Mouse (Mus musculus) gastrocnemius, postnatal 14 days (tissue): Measurements from ENCODE around the gene Zfp319. TPM values are rescaled to one million over a fixed set of nuclear protein-coding genes. Genes with fewer than 3 reads are reported as not detected.

Experiments
- DNase-seq: peaks from one replicate; pipeline ENCODE4 v3.0.0; 2021; ENCODE audit warnings: mixed read lengths
- intact Hi-C: fragments of 180-260 bp; cut with DNase I; formaldehyde crosslinking; loops from one replicate; pipeline ENCODE4 v1.15.1; 2025; ENCODE audit warnings: low total_unique reads
- total RNA-seq, 2 experiments: library from RNA; stranded (reverse); gene quantifications; 2 replicates each; pipeline ENCODE4 v1.2.3; 2021

The Zfp319 gene
- total RNA-seq, 2 experiments from 2014 or later, result 5.4 to 6.1 TPM

GRCm38 (mm10) chr8:95320224-95321139 is 11.3 kb downstream of the Zfp319 start:
- peak; percentile 28 for DNase-seq
- intact Hi-C loops, result no loop called here

GRCm38 (mm10) chr8:95315350-95315749 is 16.4 kb downstream of the Zfp319 start:
- intact Hi-C loops, result no loop called here
- DNase-seq, result no peak

GRCm38 (mm10) chr8:95314707-95315106 is 17.0 kb downstream of the Zfp319 start:
- DNase-seq, result no peak
- intact Hi-C loops, result no loop called here

- DNase-seq, result no peak
- intact Hi-C loops, result no loop called here
These were observed 17.9 kb downstream of the Zfp319 start for GRCm38 (mm10) chr8:95313857-95314256.

GRCm38 (mm10) chr8:95312836-95313235 is 18.9 kb downstream of the Zfp319 start:
- no peak for DNase-seq
- intact Hi-C loops, result no loop called here

GRCm38 (mm10) chr8:95310342-95310970 is 21.3 kb downstream of the Zfp319 start, which contains the start of gene Tepp:
TSS of gene Tepp (plus strand) at chr8:95310566.
- DNase-seq, result no peak
- intact Hi-C loops, result no loop called here

GRCm38 (mm10) chr8:95306431-95306830 is 25.3 kb downstream of the Zfp319 start, which contains the start of gene Cngb1:
TSS of gene Cngb1 (minus strand) at chr8:95306585.
- no peak for DNase-seq
- intact Hi-C loops, result no loop called here

- intact Hi-C loops, result no loop called here
These were observed 26.2 kb downstream of the Zfp319 start for GRCm38 (mm10) chr8:95305526-95305925.

GRCm38 (mm10) chr8:95302410-95302809 is 29.3 kb downstream of the Zfp319 start:
- intact Hi-C loops, result loop anchor here (2.0 kb wide), 1 partner anchor 50 kb away; no protein-coding TSS in a partner anchor
- DNase-seq, result no peak

More at GRCm38 (mm10) chr8:95305526-95305925, 26.2 kb downstream of the Zfp319 start:
- no peak for DNase-seq

GRCm38 (mm10) chr8:95293891-95294290 is 37.9 kb downstream of the Zfp319 start:
- DNase-seq, result peak; percentile 25
- intact Hi-C loops, result no loop called here

- intact Hi-C loops, result no loop called here
- peak; percentile 86 for DNase-seq
These were observed 38.6 kb downstream of the Zfp319 start for GRCm38 (mm10) chr8:95293172-95293571.

- intact Hi-C loops, result no loop called here
- DNase-seq, result no peak
These were observed 42.6 kb downstream of the Zfp319 start for GRCm38 (mm10) chr8:95289066-95289650.

- intact Hi-C loops, result no loop called here
- no peak for DNase-seq
These were observed 50.3 kb downstream of the Zfp319 start for GRCm38 (mm10) chr8:95281493-95281892.

Other genes starting within 250 kb of the Zfp319 start
- gene Kifc3, start 129.1 kb downstream of the Zfp319 start, total RNA-seq, result 10 to 100 TPM; 11.2 to 11.5 TPM
- 1 to 10 TPM in 1 of 2 experiments, under 1 TPM in 1; 0.92 to 1.3 TPM for gene Cngb1, start 25.4 kb downstream of the Zfp319 start, total RNA-seq
- not detected for gene Tepp, start 21.4 kb downstream of the Zfp319 start, total RNA-seq
- gene Usb1, start 334 bp upstream of the Zfp319 start, total RNA-seq, result 1 to 10 TPM; 6.6 to 7.2 TPM
- gene Mmp15, start 20.3 kb upstream of the Zfp319 start, total RNA-seq, result 10 to 100 TPM; 21.3 to 35.9 TPM
- gene Cfap20, start 102.9 kb upstream of the Zfp319 start, total RNA-seq, result 10 to 100 TPM in 1 of 2 experiments, 1 to 10 TPM in 1; 9.7 to 13.1 TPM
- gene Csnk2a2, start 158.1 kb upstream of the Zfp319 start, total RNA-seq, result 10 to 100 TPM; 22.4 to 30.3 TPM
- not detected for gene Ccdc113, start 202.1 kb upstream of the Zfp319 start, total RNA-seq
- gene Prss54, start 244.4 kb upstream of the Zfp319 start, total RNA-seq, result not detected